Mouse (Mus musculus) stomach, postnatal 0 days (tissue): ENCODE measurements around the gene Celf2. TPM values are rescaled to one million over a fixed set of nuclear protein-coding genes. Genes with fewer than 3 reads are reported as not detected.

Experiments used
- ATAC-seq: fragments of 200-750 bp; cut with Nextera tagmentation; 2 replicates; pipeline ENCODE4 v1.8.0; 2017; ENCODE audit not compliant: low FRiP score, low TSS enrichment
- DNase-seq: peaks from one replicate; pipeline ENCODE4 v3.0.0-alpha.2; 2016; ENCODE audit warnings: low spot score
- H3K27ac ChIP-seq: fragments of 300-500 bp; sonication (generic); replicated peaks from 2 replicates; pipeline ENCODE4 v1.5.1; 2014; ENCODE audit warnings: mild to moderate bottlenecking, control low read depth
- H3K27me3 ChIP-seq: fragments of 300-500 bp; sonication (generic); 2 replicates; pipeline ENCODE4 v1.6.1; 2014; ENCODE audit warnings: low read length; ENCODE audit not compliant: control insufficient read depth, insufficient read depth
- H3K36me3 ChIP-seq: fragments of 300-500 bp; sonication (generic); 2 replicates; pipeline ENCODE4 v1.6.1; 2014; ENCODE audit warnings: low read length, mixed read lengths; ENCODE audit not compliant: control insufficient read depth, insufficient read depth
- H3K4me1 ChIP-seq: fragments of 300-500 bp; sonication (generic); replicated peaks from 2 replicates; pipeline ENCODE4 v1.6.1; 2014; ENCODE audit warnings: antibody characterized with exemption; ENCODE audit not compliant: control insufficient read depth, insufficient read depth
- H3K4me2 ChIP-seq: fragments of 300-500 bp; sonication (generic); replicated peaks from 2 replicates; pipeline ENCODE4 v1.6.1; 2014; ENCODE audit warnings: low read depth, mild to moderate bottlenecking, control low read depth, moderate library complexity
- H3K4me3 ChIP-seq: fragments of 300-500 bp; sonication (generic); 2 replicates; pipeline ENCODE4 v1.5.1; 2014; ENCODE audit warnings: low read depth, low read length, control low read depth
- H3K9ac ChIP-seq: fragments of 300-500 bp; sonication (generic); 2 replicates; pipeline ENCODE4 v1.6.1; 2014; ENCODE audit warnings: mild to moderate bottlenecking, low read length, control low read depth, mixed read lengths
- H3K9me3 ChIP-seq: fragments of 300-500 bp; sonication (generic); 2 replicates; pipeline ENCODE4 v1.6.1; 2016; ENCODE audit warnings: low read length; ENCODE audit not compliant: control insufficient read depth
- CTCF ChIP-seq: IDR thresholded peaks from 2 replicates; pipeline ENCODE4 v1.5.1; 2016; ENCODE audit warnings: antibody characterized with exemption, low read depth, mild to moderate bottlenecking, moderate library complexity
- EP300 ChIP-seq: optimal IDR thresholded peaks from 2 replicates; pipeline ENCODE3; 2016; ENCODE audit warnings: antibody characterized with exemption
- WGBS: fragments of 180-500 bp; shearing (Covaris S2); extraction: QIAGEN DNeasy Blood & Tissue Kit; methylation state at CpG from one replicate; pipeline ENCODE4 v1.1.7; 2014; 5-methylcytosine and 5-hydroxymethylcytosine counted together
- polyA plus RNA-seq: library from polyadenylated mRNA; unstranded; fragments of >200 nt; fragmentation: Nextera tagmentation; extraction: Ambion mirVana; gene quantifications from 2 replicates; pipeline ENCODE4 v1.2.1, GENCODE M21; 2015

The Celf2 gene
- polyA plus RNA-seq, 1 experiment from 2014 or later, result 23.4 TPM

DNA sequence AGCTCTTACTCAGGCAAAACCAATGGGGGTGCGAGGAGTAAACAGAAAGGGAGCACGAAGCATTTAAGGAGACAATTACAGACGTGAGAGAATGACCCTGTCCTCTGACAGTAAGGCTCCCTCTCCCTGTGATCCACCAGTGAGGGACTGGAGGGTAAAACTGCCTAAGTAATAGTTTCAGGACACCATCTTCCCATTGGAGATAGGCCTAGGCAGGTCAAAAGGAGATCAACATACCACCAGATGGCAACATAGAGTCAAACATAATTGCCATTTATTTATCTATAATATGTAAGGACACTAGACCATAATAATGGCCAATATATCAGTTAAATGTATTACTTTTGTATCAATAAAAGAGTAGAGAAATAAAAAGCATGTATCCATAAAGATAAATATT, 660.0 kb downstream of the Celf2 start:
- no peak overlapping the region for H3K4me3 ChIP-seq
- H3K9ac ChIP-seq, result no peak overlapping the region
- TF ChIP-seq CTCF, result peak; percentile 68
- TF ChIP-seq EP300, result no peak
- no peaks in the 10 kb centered on the region for H3K9me3 ChIP-seq
- H3K27me3 ChIP-seq, result no peaks in the 10 kb centered on the region
- H3K36me3 ChIP-seq, result no peaks in the 10 kb centered on the region
- DNase-seq, result no peak
- no peak overlapping the region for H3K27ac ChIP-seq
- 47% methylated on average over 3 of the region's 3 CpGs for WGBS
- ATAC-seq, result no peak
- H3K4me2 ChIP-seq, result no peak overlapping the region
- H3K4me1 ChIP-seq, result no peaks in the 10 kb centered on the region

DNA sequence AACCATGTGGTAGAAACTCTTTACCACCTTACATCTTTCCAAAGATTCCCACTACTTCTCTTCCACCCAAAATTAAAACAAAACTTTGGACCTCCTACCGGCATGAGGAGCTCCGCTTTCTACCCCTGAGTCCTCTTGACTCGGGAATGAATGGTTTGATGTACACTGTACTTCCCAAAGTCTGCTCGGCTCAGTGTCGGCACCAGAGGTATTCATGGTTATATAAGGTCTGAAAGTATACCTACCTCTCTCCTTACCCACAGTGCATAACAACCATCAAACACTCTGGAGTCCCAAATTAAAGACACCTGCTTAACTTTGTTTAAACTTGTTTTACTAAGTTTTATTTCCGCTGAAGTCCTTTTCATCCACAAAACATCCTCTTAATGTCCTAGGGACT, 679.3 kb downstream of the Celf2 start:
- H3K4me2 ChIP-seq, result no peak overlapping the region
- no peaks in the 10 kb centered on the region for H3K36me3 ChIP-seq
- no peak overlapping the region for H3K9ac ChIP-seq
- H3K4me3 ChIP-seq, result no peak overlapping the region
- TF ChIP-seq CTCF (no peak), EP300 (no peak)
- H3K27me3 ChIP-seq, result no peaks in the 10 kb centered on the region
- H3K9me3 ChIP-seq, result no peaks in the 10 kb centered on the region
- no peak for DNase-seq
- ATAC-seq, result no peak
- WGBS, result 84% methylated on average over 6 of the region's 6 CpGs
- no peak overlapping the region for H3K27ac ChIP-seq
- H3K4me1 ChIP-seq, result no peaks in the 10 kb centered on the region

DNA sequence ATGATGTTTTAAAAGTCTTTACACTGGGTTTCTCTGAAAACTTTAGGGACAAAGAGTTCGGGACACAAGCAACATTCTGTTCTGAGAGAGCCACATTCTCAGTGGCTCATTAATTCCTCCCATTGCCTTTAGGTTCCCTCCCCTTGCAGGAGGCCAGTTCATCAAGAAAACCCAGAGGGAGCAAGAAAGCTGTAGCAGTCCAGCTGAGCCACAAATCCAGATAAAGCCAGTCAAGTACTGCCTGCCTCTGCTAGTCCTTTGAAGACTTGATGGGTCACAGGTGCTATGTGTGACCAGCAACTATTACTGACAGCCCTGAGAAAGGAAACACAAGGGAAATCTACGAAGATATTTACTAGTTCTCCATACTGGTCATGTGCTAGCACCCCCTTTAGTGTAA, 681.8 kb downstream of the Celf2 start:
- H3K27me3 ChIP-seq, result no peaks in the 10 kb centered on the region
- 59% methylated on average over 2 of the region's 2 CpGs for WGBS

DNA sequence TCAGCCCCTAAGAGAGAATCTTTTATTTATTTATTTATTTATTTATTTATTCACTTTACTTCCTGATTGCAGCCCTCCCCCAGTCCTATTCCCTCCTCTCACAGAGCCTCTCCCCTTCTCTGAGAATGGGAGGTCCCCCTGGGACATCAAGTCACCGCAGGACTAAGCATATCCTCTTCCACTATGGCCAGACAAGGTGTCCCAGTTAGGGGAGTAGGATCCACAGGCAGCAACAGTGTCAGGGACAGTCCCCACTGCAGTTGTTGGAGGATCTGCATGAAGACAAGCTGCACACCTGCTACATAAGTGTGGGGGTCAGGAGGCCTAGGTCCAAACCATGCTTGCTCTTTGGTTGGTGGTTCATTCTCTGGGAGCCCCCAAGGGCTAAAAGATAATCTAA, 686.3 kb downstream of the Celf2 start:
- Histone ChIP-seq H3K27ac (no peak overlapping the region), H3K9ac (no peak overlapping the region), H3K27me3 (no peaks in the 10 kb centered on the region), H3K9me3 (no peaks in the 10 kb centered on the region), H3K4me3 (no peak overlapping the region), H3K36me3 (no peaks in the 10 kb centered on the region), H3K4me2 (no peak overlapping the region), H3K4me1 (no peaks in the 10 kb centered on the region)
- TF ChIP-seq EP300 (no peak), CTCF (no peak)
- DNase-seq (no peak), ATAC-seq (no peak)
- WGBS, result 87% methylated on average over 1 of the region's 1 CpGs

More for the DNA sequence above, 681.8 kb downstream of the Celf2 start:
- no peak for ATAC-seq
- Histone ChIP-seq H3K9me3 (no peaks in the 10 kb centered on the region), H3K9ac (no peak overlapping the region), H3K27ac (no peak overlapping the region), H3K4me1 (no peaks in the 10 kb centered on the region), H3K4me2 (no peak overlapping the region), H3K4me3 (no peak overlapping the region), H3K36me3 (no peaks in the 10 kb centered on the region)
- TF ChIP-seq CTCF, result no peak
- TF ChIP-seq EP300, result no peak
- DNase-seq, result no peak

DNA sequence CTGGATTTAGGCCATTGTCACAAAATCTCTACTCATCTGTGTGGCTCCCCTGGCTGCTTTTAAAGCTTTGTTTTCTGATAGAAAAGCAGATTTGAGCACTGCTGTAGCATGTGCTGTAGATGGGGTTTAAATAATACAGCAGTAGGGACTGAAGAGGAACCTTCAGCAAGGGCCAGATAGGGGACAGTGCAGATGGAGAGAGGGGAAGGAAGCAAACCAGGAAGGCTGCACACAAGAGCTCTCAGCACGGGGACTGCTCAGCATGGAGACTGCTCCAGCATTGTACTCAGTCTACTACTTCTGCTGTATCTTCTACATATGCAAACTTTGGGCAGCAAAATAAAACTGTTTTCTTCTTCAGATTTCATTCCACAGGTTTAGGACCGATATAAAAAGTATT, 687.8 kb downstream of the Celf2 start:
- Histone ChIP-seq H3K9ac (no peak overlapping the region), H3K4me2 (no peak overlapping the region), H3K4me3 (no peak overlapping the region), H3K4me1 (no peaks in the 10 kb centered on the region), H3K36me3 (no peaks in the 10 kb centered on the region), H3K27me3 (no peaks in the 10 kb centered on the region), H3K9me3 (no peaks in the 10 kb centered on the region), H3K27ac (no peak overlapping the region)
- DNase-seq, result no peak
- no peak for ATAC-seq
- no peak for TF ChIP-seq CTCF
- no peak for TF ChIP-seq EP300
- WGBS, result 77% methylated on average over 2 of the region's 2 CpGs

DNA sequence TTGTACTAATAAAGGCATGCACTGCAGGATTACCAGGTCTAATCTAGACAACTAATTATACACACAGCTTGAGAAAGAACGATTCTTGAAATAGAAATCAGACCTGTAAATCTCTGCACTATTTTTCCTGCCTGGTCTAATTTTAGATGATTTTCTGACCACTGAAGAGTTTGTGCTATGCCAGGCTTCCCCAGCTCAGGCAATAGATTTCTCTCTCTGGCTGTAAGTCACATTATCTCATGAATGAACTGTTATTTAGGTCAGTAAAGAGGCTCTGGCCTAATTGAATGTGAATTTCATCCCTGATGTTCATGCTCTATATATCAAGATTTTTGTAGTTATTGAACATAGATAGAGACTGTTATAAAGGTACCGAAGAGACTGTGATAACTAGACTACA, 694.1 kb downstream of the Celf2 start:
- WGBS, result 60% methylated on average over 2 of the region's 2 CpGs
- TF ChIP-seq EP300 (no peak), CTCF (no peak)

More for the DNA sequence above, 694.1 kb downstream of the Celf2 start:
- Histone ChIP-seq H3K4me2 (no peak overlapping the region), H3K9ac (no peak overlapping the region), H3K27ac (no peak overlapping the region), H3K27me3 (no peaks in the 10 kb centered on the region), H3K36me3 (no peaks in the 10 kb centered on the region), H3K9me3 (no peaks in the 10 kb centered on the region), H3K4me1 (no peaks in the 10 kb centered on the region), H3K4me3 (no peak overlapping the region)
- ATAC-seq, result no peak
- DNase-seq, result no peak
